Mouse (Mus musculus): ENCODE data around the gene Doxl2. TPM values are rescaled to one million over a fixed set of nuclear protein-coding genes. Genes with fewer than 3 reads are reported as not detected.

The Doxl2 gene
- polyA plus RNA-seq (2014; fragmentation: Nextera tagmentation; extraction: Ambion mirVana) = not detected in 2 replicates

GRCm38 (mm10) chr6:48974663-48975062 lies at the start of gene Doxl2:
TSS of gene Doxl2 (plus strand) at chr6:48974963.
- Histone ChIP-seq H3K4me1 (ENCODE audit: insufficient read depth) (no peaks in the 10 kb centered on the region), H3K4me3 (ENCODE audit: low read depth, low read length) (no peak within 1 kb of the TSS), H3K27ac (ENCODE audit: low read depth) (no peak within 1 kb of the TSS), H3K4me2 (no peak within 1 kb of the TSS), H3K36me3 (ENCODE audit: insufficient read depth) (no peaks in the 10 kb centered on the region), H3K27me3 (ENCODE audit: insufficient read depth, low read length) (no peaks in the 10 kb centered on the region), H3K9me3 (ENCODE audit: low read depth, low read length) (no peaks in the 10 kb centered on the region), H3K9ac (no peak within 1 kb of the TSS)
- TF ChIP-seq CTCF (IDR thresholded peaks at IDR 0.05; ENCODE audit: low read depth) = no peak
- WGBS = 74% methylated on average over 2 of the region's 2 CpGs
- ATAC-seq (ENCODE audit: insufficient read depth) (no peak), DNase-seq (no peak)

GRCm38 (mm10) chr6:48929595-48929994 lies 45.2 kb upstream of the Doxl2 start, which contains the start of gene 1600015I10Rik:
TSS of gene 1600015I10Rik (plus strand) at chr6:48929895.
- no peak for ATAC-seq (ENCODE audit: insufficient read depth)
- no peak for DNase-seq

GRCm38 (mm10) chr6:48949596-48949995 lies 25.2 kb upstream of the Doxl2 start:
- Histone ChIP-seq H3K4me3 (ENCODE audit: low read depth, low read length) (no peak overlapping the region), H3K4me2 (no peak overlapping the region), H3K27ac (ENCODE audit: low read depth) (no peak overlapping the region), H3K9ac (no peak overlapping the region), H3K27me3 (ENCODE audit: insufficient read depth, low read length) (no peaks in the 10 kb centered on the region), H3K9me3 (ENCODE audit: low read depth, low read length) (no peaks in the 10 kb centered on the region), H3K36me3 (ENCODE audit: insufficient read depth) (no peaks in the 10 kb centered on the region), H3K4me1 (ENCODE audit: insufficient read depth) (no peaks in the 10 kb centered on the region)
- TF ChIP-seq CTCF (IDR thresholded peaks at IDR 0.05; ENCODE audit: low read depth) = no peak
- WGBS = 66% methylated on average over 2 of the region's 2 CpGs
- no peak for ATAC-seq (ENCODE audit: insufficient read depth)
- DNase-seq = no peak

More at GRCm38 (mm10) chr6:48929595-48929994, 45.2 kb upstream of the Doxl2 start, which contains the start of gene 1600015I10Rik:
- TF ChIP-seq CTCF (IDR thresholded peaks at IDR 0.05; ENCODE audit: low read depth) = no peak
- Histone ChIP-seq H3K4me2 (no peak within 1 kb of the TSS), H3K4me1 (ENCODE audit: insufficient read depth) (no peaks in the 10 kb centered on the region), H3K27ac (ENCODE audit: low read depth) (no peak within 1 kb of the TSS), H3K36me3 (ENCODE audit: insufficient read depth) (no peaks in the 10 kb centered on the region), H3K9ac (no peak within 1 kb of the TSS), H3K9me3 (ENCODE audit: low read depth, low read length) (no peaks in the 10 kb centered on the region), H3K27me3 (ENCODE audit: insufficient read depth, low read length) (no peaks in the 10 kb centered on the region), H3K4me3 (ENCODE audit: low read depth, low read length) (no peak within 1 kb of the TSS)
- WGBS = 78% methylated on average over 5 of the region's 5 CpGs

- ATAC-seq (ENCODE audit: insufficient read depth) (no peak), DNase-seq (no peak)
- H3K4me1 ChIP-seq (ENCODE audit: insufficient read depth) = no peaks in the 10 kb centered on the region
- H3K9me3 ChIP-seq (ENCODE audit: low read depth, low read length) = no peaks in the 10 kb centered on the region
- H3K27ac ChIP-seq (ENCODE audit: low read depth) = no peak overlapping the region
- H3K9ac ChIP-seq = no peak overlapping the region
- H3K4me3 ChIP-seq (ENCODE audit: low read depth, low read length) = no peak overlapping the region
- TF ChIP-seq CTCF (IDR thresholded peaks at IDR 0.05; ENCODE audit: low read depth) = no peak
- H3K4me2 ChIP-seq = no peak overlapping the region
- H3K36me3 ChIP-seq (ENCODE audit: insufficient read depth) = no peaks in the 10 kb centered on the region
- WGBS = 83% methylated on average over 5 of the region's 5 CpGs
- no peaks in the 10 kb centered on the region for H3K27me3 ChIP-seq (ENCODE audit: insufficient read depth, low read length)
These were observed 24.1 kb upstream of the Doxl2 start for GRCm38 (mm10) chr6:48950676-48951075.

GRCm38 (mm10) chr6:48951630-48952029 lies 23.1 kb upstream of the Doxl2 start:
- 89% methylated on average over 6 of the region's 6 CpGs for WGBS

GRCm38 (mm10) chr6:48953220-48953619 lies 21.5 kb upstream of the Doxl2 start:
- Histone ChIP-seq H3K4me2 (no peak overlapping the region), H3K4me3 (ENCODE audit: low read depth, low read length) (no peak overlapping the region), H3K27me3 (ENCODE audit: insufficient read depth, low read length) (no peaks in the 10 kb centered on the region), H3K9ac (no peak overlapping the region), H3K9me3 (ENCODE audit: low read depth, low read length) (no peaks in the 10 kb centered on the region), H3K36me3 (ENCODE audit: insufficient read depth) (no peaks in the 10 kb centered on the region), H3K4me1 (ENCODE audit: insufficient read depth) (no peaks in the 10 kb centered on the region), H3K27ac (ENCODE audit: low read depth) (no peak overlapping the region)
- DNase-seq = no peak
- ATAC-seq (ENCODE audit: insufficient read depth) = no peak
- 86% methylated on average over 5 of the region's 5 CpGs for WGBS
- TF ChIP-seq CTCF (IDR thresholded peaks at IDR 0.05; ENCODE audit: low read depth) = no peak

More at GRCm38 (mm10) chr6:48951630-48952029, 23.1 kb upstream of the Doxl2 start:
- Histone ChIP-seq H3K4me2 (no peak overlapping the region), H3K9me3 (ENCODE audit: low read depth, low read length) (no peaks in the 10 kb centered on the region), H3K4me1 (ENCODE audit: insufficient read depth) (no peaks in the 10 kb centered on the region), H3K27ac (ENCODE audit: low read depth) (no peak overlapping the region), H3K4me3 (ENCODE audit: low read depth, low read length) (no peak overlapping the region), H3K36me3 (ENCODE audit: insufficient read depth) (no peaks in the 10 kb centered on the region), H3K27me3 (ENCODE audit: insufficient read depth, low read length) (no peaks in the 10 kb centered on the region), H3K9ac (no peak overlapping the region)
- DNase-seq (no peak), ATAC-seq (ENCODE audit: insufficient read depth) (no peak)
- no peak for TF ChIP-seq CTCF (IDR thresholded peaks at IDR 0.05; ENCODE audit: low read depth)

- H3K4me3 ChIP-seq (ENCODE audit: low read depth, low read length) = no peak overlapping the region
- DNase-seq (no peak), ATAC-seq (ENCODE audit: insufficient read depth) (no peak)
- H3K9me3 ChIP-seq (ENCODE audit: low read depth, low read length) = no peaks in the 10 kb centered on the region
- H3K9ac ChIP-seq = no peak overlapping the region
- no peaks in the 10 kb centered on the region for H3K27me3 ChIP-seq (ENCODE audit: insufficient read depth, low read length)
- H3K36me3 ChIP-seq (ENCODE audit: insufficient read depth) = no peaks in the 10 kb centered on the region
- no peak overlapping the region for H3K4me2 ChIP-seq
- 81% methylated on average over 5 of the region's 5 CpGs for WGBS
- TF ChIP-seq CTCF (IDR thresholded peaks at IDR 0.05; ENCODE audit: low read depth) = no peak
- H3K27ac ChIP-seq (ENCODE audit: low read depth) = no peak overlapping the region
- H3K4me1 ChIP-seq (ENCODE audit: insufficient read depth) = no peaks in the 10 kb centered on the region
These were observed 20.6 kb upstream of the Doxl2 start for GRCm38 (mm10) chr6:48954211-48954610.
